Mouse (Mus musculus): ENCODE results near the gene A1cf. TPM values are rescaled to one million over a fixed set of nuclear protein-coding genes. Genes with fewer than 3 reads are reported as not detected.

A1cf gene
- not detected for polyA plus RNA-seq (2015; fragmentation: Illumina TruSeq; extraction: RNeasy Lipid Tissue Mini Kit (QIAGEN cat#74804); ENCODE audit: low read depth, low replicate concordance)

GRCm38 (mm10) chr19:31868521-31868920 lies at the start of gene A1cf:
Gene A1cf, plus strand, starts transcription at chr19:31868764.

Other genes starting within 250 kb of the A1cf start
- gene Prkg1, start 103.7 kb upstream of the A1cf start, polyA plus RNA-seq (2015; fragmentation: Illumina TruSeq; extraction: RNeasy Lipid Tissue Mini Kit (QIAGEN cat#74804); ENCODE audit: low read depth, low replicate concordance): 4.5 TPM
- gene Asah2, start 239.4 kb downstream of the A1cf start, polyA plus RNA-seq (2015; fragmentation: Illumina TruSeq; extraction: RNeasy Lipid Tissue Mini Kit (QIAGEN cat#74804); ENCODE audit: low read depth, low replicate concordance): 11.9 TPM

All from brain, adult 10 weeks (tissue).